Mouse (Mus musculus) limb, embryonic 12.5 days (tissue): ENCODE measurements around the gene Gm21190. TPM values are rescaled to one million over a fixed set of nuclear protein-coding genes. Genes with fewer than 3 reads are reported as not detected.
A peak's percentile ranks its signal among the peaks of the same experiment; 100 is the strongest.
"Not testable (repeated sequence)": the region's sequence is repeated elsewhere in the genome, so short reads cannot be mapped to it uniquely, and the experiment has no call there.

Experiments
- ATAC-seq: fragments of 200-750 bp; cut with Nextera tagmentation; 2 replicates; pipeline ENCODE4 v1.8.0; 2017; ENCODE audit warnings: low read depth, moderate TSS enrichment; ENCODE audit not compliant: insufficient number of reproducible peaks, insufficient read depth, low FRiP score, low TSS enrichment
- H3K27ac ChIP-seq: fragments of 300-500 bp; sonication (generic); 2 replicates; pipeline ENCODE4 v1.5.1; 2016; ENCODE audit warnings: mild to moderate bottlenecking, moderate library complexity
- H3K27me3 ChIP-seq: fragments of 300-500 bp; sonication (generic); 2 replicates; pipeline ENCODE4 v1.6.1; 2016; ENCODE audit warnings: mild to moderate bottlenecking, moderate library complexity
- H3K36me3 ChIP-seq: fragments of 300-500 bp; sonication (generic); 2 replicates; pipeline ENCODE4 v1.6.1; 2016; ENCODE audit warnings: mild to moderate bottlenecking, moderate library complexity
- H3K4me1 ChIP-seq: fragments of 300-500 bp; sonication (generic); replicated peaks from 2 replicates; pipeline ENCODE4 v1.6.1; 2016
- H3K4me2 ChIP-seq: fragments of 300-500 bp; sonication (generic); 2 replicates; pipeline ENCODE4 v1.6.1; 2016; ENCODE audit warnings: mild to moderate bottlenecking, moderate library complexity
- H3K4me3 ChIP-seq: fragments of 300-500 bp; sonication (generic); replicated peaks from 2 replicates; pipeline ENCODE4 v1.5.1; 2016; ENCODE audit warnings: mild to moderate bottlenecking
- H3K9ac ChIP-seq: fragments of 300-500 bp; sonication (generic); replicated peaks from 2 replicates; pipeline ENCODE4 v1.6.1; 2016; ENCODE audit warnings: mild to moderate bottlenecking, moderate library complexity
- H3K9me3 ChIP-seq: fragments of 300-500 bp; sonication (generic); 2 replicates; pipeline ENCODE4 v1.6.1; 2016; ENCODE audit warnings: mild to moderate bottlenecking, moderate library complexity
- WGBS: fragments of 180-500 bp; shearing (Covaris S2); methylation state at CpG from one replicate; pipeline ENCODE4 v1.1.7; 2016; 5-methylcytosine and 5-hydroxymethylcytosine counted together
- polyA plus RNA-seq: library from polyadenylated mRNA; unstranded; fragments of >200 nt; fragmentation: Nextera tagmentation; extraction: Ambion mirVana; gene quantifications from 2 replicates; pipeline ENCODE4 v1.2.1, GENCODE M21; 2016

Gene Gm21190
- polyA plus RNA-seq, 1 experiment from 2014 or later: not detected

DNA sequence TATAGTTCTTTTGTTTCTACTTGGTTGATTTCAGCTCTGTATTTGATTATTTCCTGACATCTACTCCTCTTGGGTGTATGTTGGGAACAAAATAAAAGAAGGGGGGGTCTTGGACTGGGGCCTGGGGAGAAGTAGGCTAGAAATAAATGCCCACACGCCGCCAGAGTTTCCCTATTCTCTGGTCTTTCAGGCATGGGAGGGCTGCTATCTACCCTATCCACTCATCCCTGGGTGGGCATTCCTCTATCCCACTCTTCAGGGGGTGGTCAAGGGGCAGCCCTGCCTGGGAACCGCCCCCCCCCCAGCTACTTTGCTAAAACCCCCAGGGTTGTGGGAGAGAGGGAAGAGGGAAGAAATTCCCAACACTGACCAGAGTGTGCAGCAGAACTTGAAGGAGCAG is 16.8 kb downstream of the Gm21190 start:
- not testable (repeated sequence) for H3K4me1 ChIP-seq, H3K27ac ChIP-seq, H3K4me3 ChIP-seq, H3K9ac ChIP-seq, ATAC-seq, H3K36me3 ChIP-seq, H3K4me2 ChIP-seq, H3K27me3 ChIP-seq
- H3K9me3 ChIP-seq: peaks cover 37% of the 10 kb centered on the region
- 64% methylated on average over 3 of the region's 3 CpGs for WGBS

DNA sequence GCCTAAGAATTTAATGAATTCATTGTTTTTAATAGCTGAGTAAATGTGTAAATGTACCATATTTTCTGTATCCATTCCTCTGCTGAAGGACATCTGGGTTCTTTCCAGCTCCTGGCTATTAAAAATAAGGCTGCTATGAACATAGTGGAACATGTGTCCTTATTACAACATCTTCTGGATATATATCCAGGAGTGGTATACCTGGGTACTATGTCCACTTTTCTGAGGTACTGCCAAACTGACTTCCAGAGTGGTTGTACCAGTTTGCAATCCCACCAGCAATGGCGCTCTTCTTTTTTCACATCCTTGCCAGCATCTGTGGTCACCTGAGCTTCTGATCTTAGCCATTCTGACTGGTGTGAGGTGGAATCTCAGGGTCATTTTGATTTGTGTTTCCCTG is 19.1 kb downstream of the Gm21190 start:
- H3K27me3 ChIP-seq, H3K4me3 ChIP-seq, H3K27ac ChIP-seq, H3K9ac ChIP-seq, H3K4me2 ChIP-seq, H3K4me1 ChIP-seq, H3K36me3 ChIP-seq, ATAC-seq: not testable (repeated sequence)
- WGBS: 80% methylated on average over 1 of the region's 1 CpGs
- H3K9me3 ChIP-seq: peaks cover 50% of the 10 kb centered on the region

DNA sequence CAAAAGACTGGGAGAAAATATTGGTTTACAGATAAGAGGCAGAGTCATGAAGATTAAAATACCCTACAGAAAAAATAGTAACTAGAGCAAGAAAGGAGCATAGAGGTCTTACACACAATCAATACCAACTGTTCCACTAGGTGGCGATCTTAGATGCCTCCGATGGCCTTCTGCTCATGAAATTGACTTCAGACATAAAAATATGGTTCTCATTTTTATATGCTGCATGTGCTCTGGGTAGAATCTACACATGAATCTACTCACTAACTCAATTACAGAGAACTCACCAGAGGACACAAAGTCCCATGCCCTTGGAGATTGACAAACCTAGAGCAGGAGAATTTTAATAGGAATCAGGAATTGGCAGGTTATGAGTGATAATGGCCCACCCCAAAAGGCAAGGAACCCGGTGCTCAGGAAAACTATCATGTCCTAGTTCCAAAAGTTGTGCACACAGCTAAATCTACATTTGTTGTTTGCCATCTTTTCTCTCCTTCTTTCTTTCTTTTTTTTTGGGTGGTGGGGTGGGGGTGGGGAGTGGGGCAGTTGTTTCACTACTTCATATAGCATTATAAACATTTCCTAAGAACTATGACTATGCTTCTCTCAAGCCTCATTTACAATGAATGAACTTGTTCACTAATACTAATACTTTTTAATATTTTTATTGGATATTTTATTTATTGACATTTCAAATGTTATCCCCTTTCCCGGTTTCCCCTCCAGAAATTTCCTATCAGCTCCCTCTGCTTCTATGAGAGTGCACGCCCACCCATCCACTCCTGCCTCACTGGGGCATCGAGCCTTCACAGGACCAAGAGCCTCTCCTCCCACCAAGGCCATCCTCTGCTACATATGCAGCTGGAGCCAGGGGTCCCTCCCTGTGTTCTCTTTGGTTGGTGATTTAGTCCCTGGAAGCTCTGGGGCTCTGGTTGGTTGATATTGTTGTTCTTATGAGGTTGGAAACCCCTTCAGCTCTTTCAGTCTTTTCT is 20.3 kb downstream of the Gm21190 start:
- not testable (repeated sequence) for H3K27ac ChIP-seq, ATAC-seq, H3K9ac ChIP-seq, H3K4me3 ChIP-seq, H3K4me1 ChIP-seq, H3K27me3 ChIP-seq, H3K4me2 ChIP-seq, H3K36me3 ChIP-seq
- 68% methylated on average over 6 of the region's 6 CpGs for WGBS
- peaks cover 56% of the 10 kb centered on the region for H3K9me3 ChIP-seq

DNA sequence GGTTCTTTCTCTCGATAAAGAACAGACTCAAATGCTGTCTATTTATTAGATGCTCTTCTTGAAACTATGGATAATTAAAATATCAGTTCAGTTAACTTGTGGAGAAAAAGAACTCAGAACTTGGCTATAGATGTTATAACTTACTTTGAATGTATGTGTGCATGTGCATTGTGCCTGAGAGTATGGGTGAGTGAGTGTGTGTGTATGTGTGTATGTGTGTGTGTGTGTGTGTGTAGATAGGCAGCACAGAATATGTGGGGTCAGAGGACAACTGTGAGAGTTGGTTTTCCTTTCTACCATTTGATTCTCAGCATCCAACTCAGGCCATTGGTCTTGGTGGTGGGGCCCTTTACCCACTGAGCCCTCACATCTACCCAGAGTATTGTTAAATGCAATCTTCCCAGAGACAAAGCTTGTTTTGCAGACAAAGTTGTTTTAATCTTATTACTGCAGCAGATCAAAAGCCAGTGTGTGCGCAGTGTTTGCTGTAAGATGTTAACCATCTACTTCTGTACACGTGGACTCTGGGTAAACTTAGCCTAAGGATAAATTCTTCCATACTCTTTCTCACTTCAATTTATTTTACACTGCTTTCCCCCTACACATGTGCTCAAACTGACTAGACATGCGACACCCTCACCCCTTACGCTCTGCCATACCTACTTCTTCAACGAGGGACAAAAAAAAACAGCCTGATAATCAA is 21.1 kb downstream of the Gm21190 start:
- not testable (repeated sequence) for H3K36me3 ChIP-seq, H3K4me1 ChIP-seq, H3K27me3 ChIP-seq, H3K4me2 ChIP-seq, H3K27ac ChIP-seq, H3K9ac ChIP-seq, H3K4me3 ChIP-seq
- peaks cover 57% of the 10 kb centered on the region for H3K9me3 ChIP-seq
- 65% methylated on average over 6 of the region's 6 CpGs for WGBS
- peak; percentile 83 for ATAC-seq

DNA sequence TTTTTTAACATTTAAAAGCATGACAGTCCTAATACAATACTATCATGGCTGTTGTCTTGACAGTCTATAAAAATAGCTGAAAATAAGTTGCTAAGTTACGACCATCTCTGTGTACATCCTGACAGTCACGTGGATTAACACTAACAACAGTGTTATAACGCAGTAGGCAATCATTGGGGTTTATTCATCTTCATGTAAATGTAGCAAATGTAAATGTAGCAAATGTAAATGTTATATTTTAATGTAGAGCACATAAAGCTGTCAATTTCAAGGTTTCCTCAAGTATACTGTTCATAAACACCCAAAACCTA is 21.8 kb downstream of the Gm21190 start:
- WGBS: 83% methylated on average over 3 of the region's 3 CpGs
- no peak overlapping the region for H3K4me2 ChIP-seq
- no peak overlapping the region for H3K4me3 ChIP-seq
- ATAC-seq: peak; percentile 10; the same call in 1 of the 2 replicates
- no peaks in the 10 kb centered on the region for H3K4me1 ChIP-seq
- no peaks in the 10 kb centered on the region for H3K36me3 ChIP-seq
- H3K9me3 ChIP-seq: peaks cover 58% of the 10 kb centered on the region
- H3K27me3 ChIP-seq: no peaks in the 10 kb centered on the region
- no peak overlapping the region for H3K27ac ChIP-seq
- H3K9ac ChIP-seq: no peak overlapping the region

DNA sequence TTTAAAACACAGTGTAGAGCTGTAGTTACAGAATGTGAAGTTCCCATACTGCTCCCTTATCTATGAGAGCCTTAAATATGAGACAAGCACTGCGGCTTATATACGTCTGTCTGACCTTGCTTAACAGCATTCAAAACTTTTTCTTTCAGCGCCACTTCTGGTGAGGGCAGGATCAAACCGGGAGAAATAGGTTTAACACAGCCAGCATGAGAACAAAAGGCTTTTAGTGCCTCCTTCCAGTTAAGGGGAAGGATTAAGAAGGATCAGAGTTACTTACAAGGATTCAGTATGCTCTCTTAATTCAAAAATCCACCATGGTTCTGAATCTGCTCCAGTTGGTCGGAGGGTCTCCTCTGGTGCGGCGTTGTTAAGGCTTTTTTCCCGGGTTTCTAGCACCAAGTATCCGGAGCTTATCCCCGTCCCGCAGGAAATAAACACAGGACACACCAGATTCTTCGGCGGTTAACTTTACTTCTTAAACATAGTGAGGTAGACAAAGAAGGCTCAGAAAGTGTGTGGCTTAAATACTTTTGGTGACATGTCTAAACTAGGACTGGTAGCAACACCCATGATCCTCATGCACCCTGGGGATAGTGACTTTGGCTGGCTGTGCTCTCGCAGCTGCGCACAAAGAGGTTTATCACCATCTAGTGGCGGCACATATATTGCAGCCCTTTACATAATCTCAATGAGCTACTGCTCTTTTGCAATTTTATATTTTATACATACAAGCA is 22.3 kb downstream of the Gm21190 start:
- H3K27me3 ChIP-seq: no peaks in the 10 kb centered on the region
- WGBS: 49% methylated on average over 16 of the region's 16 CpGs
- H3K4me2 ChIP-seq: peak overlapping the region; percentile 13
- no peaks in the 10 kb centered on the region for H3K4me1 ChIP-seq
- H3K9me3 ChIP-seq: peaks cover 55% of the 10 kb centered on the region
- no peak overlapping the region for H3K27ac ChIP-seq
- peak; percentile 42; the same call in 1 of the 2 replicates for ATAC-seq
- H3K36me3 ChIP-seq: no peaks in the 10 kb centered on the region
- no peak overlapping the region for H3K9ac ChIP-seq
- no peak overlapping the region; the same call in 1 of the 2 replicates for H3K4me3 ChIP-seq

- 41% methylated on average over 5 of the region's 5 CpGs for WGBS
- H3K9me3 ChIP-seq: peaks cover 45% of the 10 kb centered on the region
Observed at GRCm38 (mm10) chr5:15498774-15499400, 30.1 kb downstream of the Gm21190 start.

DNA sequence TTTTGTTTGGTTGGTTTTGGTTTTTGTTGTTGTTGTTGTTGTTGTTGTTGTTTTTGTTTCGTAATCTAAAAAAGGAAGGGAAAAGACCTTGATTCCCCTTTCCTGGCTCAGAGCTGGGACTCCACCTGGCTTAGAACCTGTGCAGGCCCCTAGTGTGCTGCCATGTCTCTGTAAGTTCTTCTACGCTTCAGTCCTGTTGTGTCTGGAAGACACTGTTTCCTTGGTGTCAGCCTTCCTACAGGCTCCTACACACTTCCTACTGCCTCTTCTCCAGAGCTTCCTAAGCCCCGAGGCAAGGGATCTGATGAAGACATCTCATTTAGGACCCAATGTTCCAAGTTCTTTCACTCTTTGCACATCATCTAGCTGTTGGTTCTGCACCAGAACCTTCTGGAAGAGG is 30.7 kb downstream of the Gm21190 start:
- WGBS: 79% methylated on average over 3 of the region's 3 CpGs
- H3K27me3 ChIP-seq, H3K27ac ChIP-seq, H3K4me3 ChIP-seq, H3K36me3 ChIP-seq, H3K9ac ChIP-seq, H3K4me1 ChIP-seq, ATAC-seq, H3K4me2 ChIP-seq: not testable (repeated sequence)
- H3K9me3 ChIP-seq: peaks cover 45% of the 10 kb centered on the region

More at GRCm38 (mm10) chr5:15498774-15499400, 30.1 kb downstream of the Gm21190 start:
- H3K4me3 ChIP-seq, H3K9ac ChIP-seq, H3K27me3 ChIP-seq, H3K36me3 ChIP-seq, H3K4me1 ChIP-seq, H3K4me2 ChIP-seq, H3K27ac ChIP-seq: not testable (repeated sequence)
- peak; percentile 85 for ATAC-seq

GRCm38 (mm10) chr5:15490934-15491333 is 38.1 kb downstream of the Gm21190 start:
- not testable (repeated sequence) for H3K27me3 ChIP-seq, H3K9ac ChIP-seq, H3K4me2 ChIP-seq, H3K36me3 ChIP-seq, H3K27ac ChIP-seq, H3K4me3 ChIP-seq, H3K4me1 ChIP-seq
- peaks cover 27% of the 10 kb centered on the region for H3K9me3 ChIP-seq
- ATAC-seq: peak; percentile 68; the same call in 1 of the 2 replicates
- WGBS: 60% methylated on average over 2 of the region's 2 CpGs

- no peaks in the 10 kb centered on the region for H3K36me3 ChIP-seq
- 0 out of 2 replicates have a peak, but pooled peaks have one; percentile 68 for ATAC-seq
- H3K9ac ChIP-seq: no peak overlapping the region
- H3K27me3 ChIP-seq: no peaks in the 10 kb centered on the region
- H3K4me1 ChIP-seq: no peaks in the 10 kb centered on the region
- peaks cover 35% of the 10 kb centered on the region for H3K9me3 ChIP-seq
- no peak overlapping the region for H3K4me3 ChIP-seq
- H3K4me2 ChIP-seq: no peak overlapping the region
- no peak overlapping the region for H3K27ac ChIP-seq
- WGBS: 83% methylated on average over 5 of the region's 5 CpGs
Observed at GRCm38 (mm10) chr5:15488743-15489142, 40.3 kb downstream of the Gm21190 start.

- WGBS: 28% methylated on average over 2 of the region's 2 CpGs
- not testable (repeated sequence) for H3K4me1 ChIP-seq, H3K36me3 ChIP-seq, H3K4me2 ChIP-seq, H3K27ac ChIP-seq, H3K27me3 ChIP-seq, H3K9ac ChIP-seq, ATAC-seq, H3K4me3 ChIP-seq
- peaks cover 33% of the 10 kb centered on the region for H3K9me3 ChIP-seq
Observed at GRCm38 (mm10) chr5:15484616-15485015, 44.4 kb downstream of the Gm21190 start.
